In genomic region chr19:57114951-57115350, GRCm38 (mm10) we compare ENCODE assay signal across 18 mouse cellular contexts.
DNase-seq lines count a peak whose midpoint lies in the region; ATAC-seq and TF ChIP-seq lines count a peak whose summit lies in the region.
"Had no signal": no experiment of that assay in that cellular context is flagged by ENCODE, and none has a peak within 500 bp of the region (broad histone marks: within the 10 kb centered on the region; RNA-seq: fewer than 3 reads in every experiment).

No protein-coding gene starts in this region.

- ATAC-seq in heart, embryonic 13.5 days (ENCODE audit: extremely low read depth, insufficient number of reproducible peaks, low FRiP score, low TSS enrichment): no peak
- ATAC-seq in midbrain, embryonic 13.5 days: no peak
- no peak for ATAC-seq in stomach, postnatal 0 days (ENCODE audit: low FRiP score, low TSS enrichment)
- ATAC-seq: activated CD4-positive, CD25-positive, alpha-beta regulatory T cell, adult 4 months; hindbrain, postnatal 0 days had no signal

- H3K36me3 ChIP-seq in heart, embryonic 13.5 days: peaks cover 5% of the 10 kb centered on the region
- peaks cover 7% of the 10 kb centered on the region; the same call in 1 of the 2 replicates for H3K36me3 ChIP-seq in midbrain, embryonic 10.5 days
- no peaks in the 10 kb centered on the region for H3K36me3 ChIP-seq in midbrain, embryonic 13.5 days
- peaks cover 4% of the 10 kb centered on the region; the same call in 1 of the 2 replicates for H3K36me3 ChIP-seq in stomach, postnatal 0 days (ENCODE audit: control insufficient read depth, insufficient read depth, low read length)
- H3K36me3 ChIP-seq: heart, embryonic 15.5 days; limb, embryonic 15.5 days had no signal

- H3K27ac ChIP-seq in heart, embryonic 13.5 days (replicated peaks): 0 out of 2 replicates have a peak overlapping the region, but pooled peaks have one; percentile 58
- peak overlapping the region; percentile 23; the same call in 1 of the 2 replicates for H3K27ac ChIP-seq in midbrain, embryonic 10.5 days (replicated peaks)
- H3K27ac ChIP-seq in midbrain, embryonic 13.5 days: no peak overlapping the region
- H3K27ac ChIP-seq in stomach, postnatal 0 days (replicated peaks): peak overlapping the region; percentile 45; the same call in 1 of the 2 replicates
- H3K27ac ChIP-seq: hindbrain, postnatal 0 days; limb, embryonic 15.5 days; macrophage had no signal

- no peak for TF ChIP-seq EP300 in stomach, postnatal 0 days (optimal IDR thresholded peaks at IDR 0.05)

- WGBS in heart, embryonic 13.5 days: 53% methylated on average over 5 of the region's 5 CpGs
- 85% methylated on average over 5 of the region's 5 CpGs for WGBS in midbrain, embryonic 10.5 days
- 72% methylated on average over 5 of the region's 5 CpGs for WGBS in midbrain, embryonic 13.5 days
- WGBS in stomach, postnatal 0 days: 39% methylated on average over 5 of the region's 5 CpGs

- H3K9me3 ChIP-seq in heart, embryonic 13.5 days: no peaks in the 10 kb centered on the region
- H3K9me3 ChIP-seq in midbrain, embryonic 10.5 days (replicated peaks): no peaks in the 10 kb centered on the region
- no peaks in the 10 kb centered on the region for H3K9me3 ChIP-seq in midbrain, embryonic 13.5 days
- no peaks in the 10 kb centered on the region for H3K9me3 ChIP-seq in stomach, postnatal 0 days (ENCODE audit: control insufficient read depth, low read length)
- H3K9me3 ChIP-seq: heart, embryonic 15.5 days; limb, embryonic 15.5 days had no signal

- no peak for DNase-seq in heart, postnatal 4 days
- no peak for DNase-seq in midbrain, embryonic 10.5 days (ENCODE audit: low spot score)
- DNase-seq in T-cell, adult 2 months (ENCODE audit: low spot score): peak; percentile 54
- DNase-seq in stomach, postnatal 0 days (ENCODE audit: low spot score): no peak
- DNase-seq in retina, postnatal 1 day: no peak
- DNase-seq: cerebellum, postnatal 14 days; gastrocnemius, postnatal 10 days; kidney, adult 9 months; layer of hippocampus, adult 9-11 months; lung, embryonic 14.5 days; midbrain, embryonic 14.5 days had no signal

- no peak for TF ChIP-seq CTCF in stomach, postnatal 0 days (IDR thresholded peaks at IDR 0.05; ENCODE audit: low read depth)

- H3K27me3 ChIP-seq in heart, embryonic 13.5 days (replicated peaks): no peaks in the 10 kb centered on the region
- H3K27me3 ChIP-seq in midbrain, embryonic 10.5 days (ENCODE audit: low read depth, poor library complexity, severe bottlenecking): peaks cover 10% of the 10 kb centered on the region; the same call in 1 of the 2 replicates
- 0 out of 2 replicates have a peak, but pooled peaks cover 3% of the 10 kb centered on the region for H3K27me3 ChIP-seq in midbrain, embryonic 13.5 days
- H3K27me3 ChIP-seq in stomach, postnatal 0 days (ENCODE audit: control insufficient read depth, insufficient read depth, low read length): no peaks in the 10 kb centered on the region
- H3K27me3 ChIP-seq: heart, embryonic 15.5 days; limb, embryonic 15.5 days had no signal

- H3K4me2 ChIP-seq in heart, embryonic 13.5 days: no peak overlapping the region
- no peak overlapping the region for H3K4me2 ChIP-seq in midbrain, embryonic 13.5 days (replicated peaks)
- H3K4me2 ChIP-seq in stomach, postnatal 0 days (replicated peaks; ENCODE audit: low read depth): no peak overlapping the region
- H3K4me2 ChIP-seq: heart, embryonic 15.5 days; limb, embryonic 15.5 days; lung, embryonic 14.5 days had no signal

- no peak overlapping the region for H3K9ac ChIP-seq in heart, embryonic 13.5 days
- no peak overlapping the region for H3K9ac ChIP-seq in midbrain, embryonic 13.5 days (replicated peaks)
- no peak overlapping the region for H3K9ac ChIP-seq in stomach, postnatal 0 days (ENCODE audit: low read length)
- H3K9ac ChIP-seq: heart, embryonic 15.5 days; limb, embryonic 15.5 days; lung, embryonic 14.5 days had no signal

- peaks cover 70% of the 10 kb centered on the region for H3K4me1 ChIP-seq in heart, embryonic 13.5 days
- peaks cover 62% of the 10 kb centered on the region for H3K4me1 ChIP-seq in midbrain, embryonic 10.5 days
- peaks cover 39% of the 10 kb centered on the region for H3K4me1 ChIP-seq in midbrain, embryonic 13.5 days (replicated peaks)
- peaks cover 8% of the 10 kb centered on the region for H3K4me1 ChIP-seq in stomach, postnatal 0 days (replicated peaks; ENCODE audit: control insufficient read depth, insufficient read depth)

- H3K4me3 ChIP-seq in heart, embryonic 13.5 days: no peak overlapping the region
- no peak overlapping the region for H3K4me3 ChIP-seq in midbrain, embryonic 10.5 days
- H3K4me3 ChIP-seq in midbrain, embryonic 13.5 days (replicated peaks): no peak overlapping the region
- no peak overlapping the region for H3K4me3 ChIP-seq in stomach, postnatal 0 days (ENCODE audit: low read depth, low read length)
- H3K4me3 ChIP-seq: heart, embryonic 15.5 days; limb, embryonic 15.5 days had no signal
